Mouse (Mus musculus): ENCODE measurements around the gene Ofcc1. TPM values are rescaled to one million over a fixed set of nuclear protein-coding genes. Genes with fewer than 3 reads are reported as not detected.

The Ofcc1 gene
- not detected in 2 replicates for polyA plus RNA-seq (2012; rRNA removed)

DNA sequence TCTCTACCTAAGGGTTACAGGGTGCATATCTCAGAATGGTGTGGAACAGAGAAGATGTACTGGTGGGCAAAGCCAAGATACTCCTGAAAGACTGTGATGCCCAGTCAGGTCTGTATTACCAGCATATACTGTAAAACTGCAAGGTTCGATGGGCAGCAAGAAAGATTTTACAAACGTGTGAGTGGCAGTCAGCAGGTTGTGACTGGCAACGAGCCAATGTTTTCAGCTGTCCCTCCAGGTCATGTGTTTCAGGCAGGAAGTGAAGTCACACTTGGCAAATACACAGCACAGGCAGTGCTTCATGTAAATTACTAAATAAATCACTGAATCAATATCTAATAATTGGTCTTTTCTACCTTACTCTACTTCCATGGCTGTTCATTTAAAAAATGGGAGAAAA is at the start of gene Ofcc1:
Gene Ofcc1 (minus strand): TSS at position 163 of the 400 bp plus-strand sequence.

Measured in ovary, adult 2 months (tissue).